Mouse (Mus musculus): ENCODE results near the gene Itga2b. TPM values are rescaled to one million over a fixed set of nuclear protein-coding genes. Genes with fewer than 3 reads are reported as not detected.

The Itga2b gene
- polyA plus RNA-seq, 1 experiment from 2014 or later, result 13.1 TPM

DNA sequence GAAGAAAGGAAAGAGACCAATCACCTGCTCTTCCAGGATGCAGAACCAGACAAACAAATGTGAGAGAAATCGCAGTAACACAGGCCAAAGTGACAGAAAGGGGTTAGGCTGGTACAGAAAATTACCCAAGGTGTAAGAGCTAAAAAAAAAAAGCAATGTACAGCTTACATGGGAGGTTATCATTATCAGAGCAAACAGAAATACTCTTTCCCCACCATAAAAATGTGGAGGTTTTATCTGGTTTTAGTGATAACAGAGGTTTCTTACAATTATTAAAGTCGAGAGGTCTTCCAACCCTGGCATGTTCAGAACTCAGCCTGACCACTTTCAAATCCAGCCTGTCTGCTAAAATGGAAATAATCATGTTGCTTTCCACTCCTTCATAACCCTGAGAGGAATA, 18.0 kb upstream of the Itga2b start:
- Histone ChIP-seq H3K4me1 (ENCODE audit: control insufficient read depth, insufficient read depth, low read depth, low read length) (no peaks in the 10 kb centered on the region), H3K27ac (ENCODE audit: low read depth, low read length) (no peak overlapping the region), H3K27me3 (replicated peaks; ENCODE audit: control insufficient read depth, insufficient read depth, low read length) (no peaks in the 10 kb centered on the region), H3K36me3 (ENCODE audit: control insufficient read depth, insufficient read depth, low read length) (peaks cover 11% of the 10 kb centered on the region), H3K9me3 (ENCODE audit: control insufficient read depth, low read length) (no peaks in the 10 kb centered on the region), H3K9ac (ENCODE audit: low read depth, low read length) (no peak overlapping the region), H3K4me3 (ENCODE audit: low read length) (no peak overlapping the region), H3K4me2 (ENCODE audit: low read length) (no peak overlapping the region)
- 93% methylated on average over 2 of the region's 2 CpGs for WGBS
- no peak for ATAC-seq

DNA sequence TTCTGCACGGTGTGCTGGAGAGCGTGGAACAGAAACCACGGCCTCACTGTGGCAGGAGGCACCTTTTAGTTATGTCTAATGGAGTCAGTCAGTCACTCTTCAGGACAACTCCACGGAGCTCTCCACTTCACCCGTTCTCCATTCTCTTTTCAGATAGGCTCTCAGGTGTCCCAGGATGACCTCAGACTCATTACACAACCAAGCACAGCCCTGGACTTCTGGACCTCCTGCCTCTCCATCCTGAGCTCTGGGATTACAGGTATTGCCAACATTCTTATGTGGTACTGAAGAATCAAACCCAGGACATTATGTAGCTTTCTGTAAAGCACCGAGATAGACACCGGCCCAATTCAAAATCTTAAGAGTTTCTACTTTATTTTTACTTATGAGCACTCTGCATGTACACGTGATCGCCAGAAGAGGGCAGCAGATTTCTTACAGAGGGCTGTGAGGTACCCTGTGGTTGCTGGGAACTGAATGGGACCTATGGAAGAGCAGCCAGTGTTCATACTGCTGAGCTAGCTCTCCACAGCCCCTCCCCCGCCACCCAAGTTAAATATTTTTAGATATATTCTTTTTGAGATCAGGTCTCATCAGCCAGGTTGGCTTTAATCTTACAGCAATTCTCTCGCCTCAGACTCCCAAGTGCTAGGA, 16.9 kb upstream of the Itga2b start:
- peak; percentile 76; the same call in 1 of the 2 replicates for ATAC-seq

GRCm38 (mm10) chr11:102481779-102482178, 11.9 kb upstream of the Itga2b start:
- Histone ChIP-seq H3K9me3 (ENCODE audit: control insufficient read depth, low read length) (no peaks in the 10 kb centered on the region), H3K4me3 (ENCODE audit: low read length) (no peak overlapping the region), H3K9ac (ENCODE audit: low read depth, low read length) (no peak overlapping the region), H3K27ac (ENCODE audit: low read depth, low read length) (no peak overlapping the region), H3K27me3 (replicated peaks; ENCODE audit: control insufficient read depth, insufficient read depth, low read length) (no peaks in the 10 kb centered on the region), H3K4me1 (ENCODE audit: control insufficient read depth, insufficient read depth, low read depth, low read length) (no peaks in the 10 kb centered on the region), H3K4me2 (ENCODE audit: low read length) (no peak overlapping the region), H3K36me3 (ENCODE audit: control insufficient read depth, insufficient read depth, low read length) (peaks cover 40% of the 10 kb centered on the region)
- 92% methylated on average over 10 of the region's 10 CpGs for WGBS
- no peak for ATAC-seq

More for the DNA sequence above, 16.9 kb upstream of the Itga2b start:
- no peaks in the 10 kb centered on the region for H3K9me3 ChIP-seq (ENCODE audit: control insufficient read depth, low read length)
- H3K27ac ChIP-seq (ENCODE audit: low read depth, low read length), result no peak overlapping the region
- H3K27me3 ChIP-seq (replicated peaks; ENCODE audit: control insufficient read depth, insufficient read depth, low read length), result no peaks in the 10 kb centered on the region
- no peak overlapping the region for H3K4me2 ChIP-seq (ENCODE audit: low read length)
- H3K4me3 ChIP-seq (ENCODE audit: low read length), result no peak overlapping the region
- 74% methylated on average over 11 of the region's 11 CpGs for WGBS
- no peak overlapping the region for H3K9ac ChIP-seq (ENCODE audit: low read depth, low read length)
- H3K4me1 ChIP-seq (ENCODE audit: control insufficient read depth, insufficient read depth, low read depth, low read length), result no peaks in the 10 kb centered on the region
- peaks cover 12% of the 10 kb centered on the region for H3K36me3 ChIP-seq (ENCODE audit: control insufficient read depth, insufficient read depth, low read length)

- Histone ChIP-seq H3K27ac (ENCODE audit: low read depth, low read length) (no peak overlapping the region), H3K36me3 (ENCODE audit: control insufficient read depth, insufficient read depth, low read length) (peaks cover 33% of the 10 kb centered on the region), H3K9me3 (ENCODE audit: control insufficient read depth, low read length) (no peaks in the 10 kb centered on the region), H3K27me3 (replicated peaks; ENCODE audit: control insufficient read depth, insufficient read depth, low read length) (no peaks in the 10 kb centered on the region), H3K4me3 (ENCODE audit: low read length) (no peak overlapping the region), H3K4me2 (ENCODE audit: low read length) (no peak overlapping the region), H3K4me1 (ENCODE audit: control insufficient read depth, insufficient read depth, low read depth, low read length) (no peaks in the 10 kb centered on the region), H3K9ac (ENCODE audit: low read depth, low read length) (no peak overlapping the region)
- ATAC-seq, result no peak
- WGBS, result 86% methylated on average over 4 of the region's 4 CpGs
These were observed 11.0 kb upstream of the Itga2b start for GRCm38 (mm10) chr11:102480897-102481296.

GRCm38 (mm10) chr11:102480111-102480510, 10.2 kb upstream of the Itga2b start:
- 94% methylated on average over 15 of the region's 15 CpGs for WGBS
- no peak overlapping the region for H3K27ac ChIP-seq (ENCODE audit: low read depth, low read length)
- H3K4me1 ChIP-seq (ENCODE audit: control insufficient read depth, insufficient read depth, low read depth, low read length), result no peaks in the 10 kb centered on the region
- H3K4me2 ChIP-seq (ENCODE audit: low read length), result no peak overlapping the region
- H3K9me3 ChIP-seq (ENCODE audit: control insufficient read depth, low read length), result no peaks in the 10 kb centered on the region
- H3K36me3 ChIP-seq (ENCODE audit: control insufficient read depth, insufficient read depth, low read length), result peaks cover 33% of the 10 kb centered on the region
- no peak for ATAC-seq
- H3K9ac ChIP-seq (ENCODE audit: low read depth, low read length), result no peak overlapping the region
- no peak overlapping the region for H3K4me3 ChIP-seq (ENCODE audit: low read length)
- no peaks in the 10 kb centered on the region for H3K27me3 ChIP-seq (replicated peaks; ENCODE audit: control insufficient read depth, insufficient read depth, low read length)

DNA sequence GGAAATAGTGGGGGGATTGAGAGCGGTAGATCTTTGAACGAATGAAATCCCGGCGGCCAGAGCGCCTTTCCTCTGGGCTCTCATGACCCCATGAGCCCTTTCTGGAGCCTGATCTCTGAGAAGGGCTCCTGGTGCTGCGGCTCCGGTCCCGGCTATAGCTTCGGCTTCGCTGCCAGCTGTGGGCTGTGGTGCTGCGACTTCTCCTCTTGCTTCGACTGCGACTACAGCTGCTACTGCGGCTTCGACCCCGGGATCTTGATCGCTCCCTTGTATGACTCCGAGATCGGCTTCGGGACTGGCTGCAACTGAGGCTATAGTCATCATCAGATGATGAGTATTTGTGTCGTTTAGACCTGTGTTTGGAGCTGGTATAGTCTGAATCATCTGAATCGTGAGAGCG, 9.7 kb upstream of the Itga2b start:
- no peak overlapping the region for H3K4me2 ChIP-seq (ENCODE audit: low read length)
- 96% methylated on average over 23 of the region's 23 CpGs for WGBS
- H3K9ac ChIP-seq (ENCODE audit: low read depth, low read length), result no peak overlapping the region
- H3K4me1 ChIP-seq (ENCODE audit: control insufficient read depth, insufficient read depth, low read depth, low read length), result no peaks in the 10 kb centered on the region
- no peak overlapping the region for H3K4me3 ChIP-seq (ENCODE audit: low read length)
- H3K27ac ChIP-seq (ENCODE audit: low read depth, low read length), result no peak overlapping the region
- no peaks in the 10 kb centered on the region for H3K27me3 ChIP-seq (replicated peaks; ENCODE audit: control insufficient read depth, insufficient read depth, low read length)
- H3K36me3 ChIP-seq (ENCODE audit: control insufficient read depth, insufficient read depth, low read length), result peaks cover 31% of the 10 kb centered on the region
- no peaks in the 10 kb centered on the region for H3K9me3 ChIP-seq (ENCODE audit: control insufficient read depth, low read length)
- ATAC-seq, result no peak

- H3K4me3 ChIP-seq (ENCODE audit: low read length), result no peak overlapping the region
- no peaks in the 10 kb centered on the region for H3K4me1 ChIP-seq (ENCODE audit: control insufficient read depth, insufficient read depth, low read depth, low read length)
- H3K27me3 ChIP-seq (replicated peaks; ENCODE audit: control insufficient read depth, insufficient read depth, low read length), result no peaks in the 10 kb centered on the region
- 80% methylated on average over 3 of the region's 3 CpGs for WGBS
- no peak overlapping the region for H3K4me2 ChIP-seq (ENCODE audit: low read length)
- H3K36me3 ChIP-seq (ENCODE audit: control insufficient read depth, insufficient read depth, low read length), result peaks cover 30% of the 10 kb centered on the region
- ATAC-seq, result no peak
- H3K27ac ChIP-seq (ENCODE audit: low read depth, low read length), result no peak overlapping the region
- no peaks in the 10 kb centered on the region for H3K9me3 ChIP-seq (ENCODE audit: control insufficient read depth, low read length)
- no peak overlapping the region for H3K9ac ChIP-seq (ENCODE audit: low read depth, low read length)
These were observed 8.7 kb upstream of the Itga2b start for GRCm38 (mm10) chr11:102478671-102479070.

DNA sequence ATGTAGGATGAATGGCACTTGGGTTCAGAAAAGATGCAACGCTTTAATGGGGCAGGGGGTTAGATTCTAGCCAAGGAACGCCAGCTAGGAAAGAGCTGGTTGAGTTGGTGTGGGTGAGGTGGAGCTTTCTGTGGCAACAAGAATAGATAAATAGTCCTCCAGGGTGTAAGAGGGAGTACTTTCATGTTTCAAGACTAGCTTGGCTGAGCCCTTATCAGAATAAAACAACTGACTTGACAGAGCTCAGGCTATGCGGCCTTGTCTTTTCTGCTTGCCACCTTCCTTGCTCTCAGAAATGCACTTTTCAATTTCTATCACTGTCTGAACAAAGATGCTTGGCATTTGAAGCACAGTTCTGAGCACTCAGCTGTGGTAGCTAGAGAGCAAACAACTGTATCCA, 5.1 kb upstream of the Itga2b start:
- Histone ChIP-seq H3K4me2 (ENCODE audit: low read length) (no peak overlapping the region), H3K36me3 (ENCODE audit: control insufficient read depth, insufficient read depth, low read length) (peaks cover 13% of the 10 kb centered on the region), H3K4me1 (ENCODE audit: control insufficient read depth, insufficient read depth, low read depth, low read length) (no peaks in the 10 kb centered on the region), H3K4me3 (ENCODE audit: low read length) (no peak overlapping the region), H3K9me3 (ENCODE audit: control insufficient read depth, low read length) (no peaks in the 10 kb centered on the region), H3K9ac (ENCODE audit: low read depth, low read length) (no peak overlapping the region), H3K27ac (ENCODE audit: low read depth, low read length) (no peak overlapping the region), H3K27me3 (replicated peaks; ENCODE audit: control insufficient read depth, insufficient read depth, low read length) (no peaks in the 10 kb centered on the region)
- 96% methylated on average over 3 of the region's 3 CpGs for WGBS
- no peak for ATAC-seq

GRCm38 (mm10) chr11:102467041-102467631, 2.8 kb downstream of the Itga2b start:
- H3K4me2 ChIP-seq (ENCODE audit: low read length), result peak overlapping the region; percentile 99
- H3K36me3 ChIP-seq (ENCODE audit: control insufficient read depth, insufficient read depth, low read length), result no peaks in the 10 kb centered on the region
- ATAC-seq, result peak; percentile 93
- peak overlapping the region; percentile 53; the same call in 1 of the 2 replicates for H3K27ac ChIP-seq (ENCODE audit: low read depth, low read length)
- peak overlapping the region; percentile 49 for H3K4me3 ChIP-seq (ENCODE audit: low read length)
- no peaks in the 10 kb centered on the region for H3K27me3 ChIP-seq (replicated peaks; ENCODE audit: control insufficient read depth, insufficient read depth, low read length)
- peaks cover 14% of the 10 kb centered on the region for H3K4me1 ChIP-seq (ENCODE audit: control insufficient read depth, insufficient read depth, low read depth, low read length)
- under 1% methylated on average over 37 of the region's 37 CpGs for WGBS
- peak overlapping the region; percentile 69 for H3K9ac ChIP-seq (ENCODE audit: low read depth, low read length)
- H3K9me3 ChIP-seq (ENCODE audit: control insufficient read depth, low read length), result no peaks in the 10 kb centered on the region

All from hindbrain, embryonic 16.5 days (tissue).